Mouse (Mus musculus) gastrocnemius, postnatal 25 days (tissue): ENCODE measurements around the gene Noc2l. TPM values are rescaled to one million over a fixed set of nuclear protein-coding genes. Genes with fewer than 3 reads are reported as not detected.

Experiments used
- DNase-seq: peaks from one replicate; pipeline ENCODE4 v3.0.0; 2022
- total RNA-seq, 2 experiments: library from RNA; stranded (reverse); gene quantifications; 1 replicate in 1 of 2; 2 replicates in 1 of 2; pipeline ENCODE4 v1.2.3; 2021

The Noc2l gene
- total RNA-seq, 2 experiments from 2014 or later: 26.7 to 27.9 TPM

- no peak for DNase-seq
Observed at GRCm38 (mm10) chr4:156216196-156216595, 19.6 kb upstream of the Noc2l start.

GRCm38 (mm10) chr4:156217022-156217669 is 18.7 kb upstream of the Noc2l start:
- DNase-seq: peak; percentile 49

DNA sequence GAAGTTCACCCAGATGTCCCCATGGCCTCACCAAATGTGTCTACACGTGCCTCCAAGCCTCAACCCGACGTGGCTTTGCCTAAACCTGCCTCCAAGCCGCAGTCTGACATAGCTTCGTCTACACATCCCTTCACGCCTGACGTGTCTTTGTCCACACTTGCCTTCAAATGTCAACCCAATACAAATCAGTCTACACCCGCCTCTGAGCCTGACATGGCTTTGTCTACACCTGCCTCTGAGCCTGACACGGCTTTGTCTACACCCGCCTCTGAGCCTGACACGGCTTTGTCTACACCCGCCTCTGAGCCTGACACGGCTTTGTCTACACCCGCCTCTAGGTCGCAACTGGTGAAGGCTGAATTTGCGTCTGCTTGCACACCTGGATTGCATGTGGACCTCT is 18.0 kb upstream of the Noc2l start:
- DNase-seq: no peak

DNA sequence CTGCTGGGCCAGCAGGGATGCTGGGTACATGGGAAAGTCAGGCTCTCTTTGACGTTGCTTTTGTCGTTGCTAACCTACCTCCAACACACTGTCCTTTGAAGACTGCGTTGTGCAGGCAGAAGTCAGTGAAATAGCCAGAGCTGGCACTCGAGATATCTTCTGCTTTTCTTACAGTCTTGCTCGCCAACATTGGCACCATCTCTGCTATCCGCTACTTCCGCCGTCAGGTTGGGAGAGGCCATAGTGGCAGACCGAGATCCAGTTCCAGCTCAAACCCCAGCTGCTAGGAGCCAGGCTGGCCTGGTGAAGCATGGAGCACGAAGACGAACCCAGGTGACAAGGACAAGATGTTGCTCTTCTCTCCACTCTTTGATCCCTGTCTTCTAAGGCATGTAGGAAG is 15.9 kb upstream of the Noc2l start:
- no peak for DNase-seq

- no peak for DNase-seq
Observed at GRCm38 (mm10) chr4:156224276-156224675, 11.5 kb upstream of the Noc2l start.

- DNase-seq: no peak
Observed at GRCm38 (mm10) chr4:156227752-156228392, 7.9 kb upstream of the Noc2l start.

DNA sequence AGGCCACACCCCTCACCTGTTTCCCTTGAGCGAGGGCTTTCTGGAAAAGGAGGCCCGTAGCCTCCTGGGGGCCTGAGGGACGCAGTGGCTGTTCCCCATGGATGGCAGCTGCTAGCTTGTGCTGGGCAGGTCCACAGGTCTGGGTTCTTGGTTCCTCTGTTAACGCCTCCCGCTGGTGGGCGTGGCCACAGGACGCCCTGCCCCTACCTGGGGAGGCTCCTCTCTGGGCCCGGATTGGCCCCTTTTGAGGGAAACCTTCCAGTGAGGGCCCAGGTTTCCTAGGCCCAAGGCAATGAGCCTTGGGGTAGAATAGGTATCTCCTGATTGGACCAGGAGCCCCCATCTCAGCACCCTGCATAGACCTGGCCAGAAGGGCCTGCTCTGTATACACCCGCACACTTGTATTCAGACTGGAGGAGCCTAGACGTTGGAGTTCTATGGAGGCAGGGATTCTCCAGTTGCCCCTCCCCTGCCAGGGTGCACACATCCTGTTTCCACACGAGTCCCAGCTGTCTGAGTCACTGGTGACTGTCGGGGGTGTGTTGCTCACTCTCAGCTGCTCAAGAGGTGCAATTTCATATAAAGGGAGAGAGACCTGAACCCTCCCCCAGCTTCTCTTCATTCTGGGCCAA is 7.3 kb upstream of the Noc2l start:
- DNase-seq: no peak

DNA sequence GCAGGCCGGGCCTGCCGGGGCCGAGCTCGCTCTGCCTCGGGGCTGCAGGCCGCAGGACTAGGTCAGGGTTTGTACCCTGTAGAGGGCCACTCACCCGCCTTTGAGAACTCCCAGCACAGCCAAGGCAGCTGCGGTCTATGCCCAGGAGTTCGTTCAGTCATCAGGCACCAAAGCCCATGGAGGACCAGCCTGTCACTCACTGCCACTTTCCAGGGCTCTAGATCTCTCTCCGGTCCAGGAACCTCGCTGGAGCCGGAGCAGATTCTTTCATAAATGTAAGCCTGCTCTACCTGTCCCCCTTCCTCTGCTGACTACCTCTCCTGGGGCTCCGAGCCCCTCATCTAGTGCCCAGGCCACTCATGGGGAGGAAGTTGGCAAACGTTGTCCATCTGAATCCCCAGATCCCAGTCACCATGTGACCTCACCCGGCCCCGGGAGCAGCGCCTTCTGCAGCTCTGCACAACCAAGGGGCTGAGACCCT is 1.7 kb upstream of the Noc2l start:
- no peak for DNase-seq

DNA sequence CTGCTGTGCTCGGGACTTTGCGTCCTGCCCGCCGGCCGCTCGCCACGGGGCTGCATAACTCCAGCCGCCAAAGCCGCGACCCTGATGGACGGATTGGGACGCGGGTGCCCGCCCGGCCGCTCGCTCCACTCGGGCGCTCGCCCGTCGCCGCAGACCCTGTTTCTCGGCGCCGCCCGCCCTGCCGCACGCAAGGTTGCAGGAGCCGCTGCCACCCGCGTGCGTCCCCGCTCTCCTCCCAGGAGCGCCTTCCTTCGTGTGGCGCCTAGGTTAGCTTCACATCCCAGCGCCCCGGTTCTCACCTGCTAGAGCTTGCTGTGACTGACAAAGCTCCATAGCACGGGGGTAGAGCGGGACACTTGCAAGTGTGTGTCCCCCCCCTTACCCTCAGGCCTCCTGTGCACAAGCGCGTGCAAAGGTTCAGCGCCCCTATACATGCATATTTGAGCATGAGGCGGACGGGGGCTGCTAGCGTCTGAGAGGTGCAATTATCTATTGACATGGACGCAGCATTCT is 1.1 kb upstream of the Noc2l start, which contains the start of gene Plekhn1:
Plekhn1 (minus strand) TSS at position 157 of the 513 bp plus-strand sequence.
- DNase-seq: peak; percentile 75

DNA sequence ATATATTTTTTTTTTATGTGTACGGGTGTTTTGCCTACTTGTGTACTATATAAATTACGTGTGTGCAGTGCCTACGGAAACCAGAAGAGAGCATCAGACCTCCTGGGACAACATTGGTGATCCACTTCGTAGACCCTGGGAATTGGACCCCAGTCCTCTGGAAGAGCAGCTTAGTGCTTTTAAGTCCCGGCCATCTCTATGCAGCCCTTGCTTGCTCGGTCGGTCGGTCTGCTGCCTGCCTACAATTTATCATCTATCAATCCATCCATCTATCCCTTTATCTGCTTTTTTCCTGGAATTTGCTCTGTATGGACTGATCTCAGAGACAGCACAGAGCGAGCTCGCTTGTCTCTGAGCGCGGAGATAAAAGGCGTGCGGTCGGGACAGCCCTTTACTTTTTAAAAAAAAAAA is 445 bp upstream of the Noc2l start:
- no peak for DNase-seq

DNA sequence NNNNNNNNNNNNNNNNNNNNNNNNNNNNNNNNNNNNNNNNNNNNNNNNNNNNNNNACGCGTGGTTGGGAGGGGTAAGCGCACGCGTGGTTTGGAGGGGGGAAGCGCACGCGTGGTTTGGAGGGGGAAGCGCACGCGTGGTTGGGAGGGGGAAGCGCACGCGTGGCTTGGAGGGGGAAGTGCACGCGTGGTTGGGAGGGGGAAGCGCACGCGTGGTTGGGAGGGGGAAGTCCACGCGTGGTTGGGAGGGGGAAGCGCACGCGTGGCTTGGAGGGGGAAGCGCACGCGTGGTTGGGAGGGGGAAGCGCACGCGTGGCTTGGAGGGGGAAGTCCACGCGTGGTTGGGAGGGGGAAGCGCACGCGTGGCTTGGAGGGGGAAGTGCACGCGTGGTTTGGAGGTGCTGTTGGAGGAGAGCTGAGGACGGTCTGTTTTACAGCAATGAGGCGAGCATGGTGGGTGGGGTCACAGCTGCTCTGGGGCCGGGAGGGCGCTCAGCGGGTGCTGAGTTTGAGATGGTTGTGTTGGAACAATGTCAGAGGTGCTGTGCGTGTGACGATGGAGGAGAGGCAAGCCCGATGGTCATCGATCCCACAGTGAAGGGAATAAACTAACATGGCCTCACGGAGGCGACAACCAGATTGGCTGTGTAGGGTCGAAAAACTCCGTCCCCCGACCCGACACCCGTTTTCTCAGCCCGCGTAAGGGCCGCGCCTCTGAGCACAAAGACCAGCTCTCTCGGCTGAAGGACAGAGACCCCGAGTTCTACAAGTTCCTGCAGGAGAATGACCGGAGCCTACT is 1.0 kb downstream of the Noc2l start:
- no peak for DNase-seq

GRCm38 (mm10) chr4:156249567-156249966 is 13.8 kb downstream of the Noc2l start:
- no peak for DNase-seq

- DNase-seq: no peak
Observed at GRCm38 (mm10) chr4:156251081-156251480, 15.3 kb downstream of the Noc2l start.

DNA sequence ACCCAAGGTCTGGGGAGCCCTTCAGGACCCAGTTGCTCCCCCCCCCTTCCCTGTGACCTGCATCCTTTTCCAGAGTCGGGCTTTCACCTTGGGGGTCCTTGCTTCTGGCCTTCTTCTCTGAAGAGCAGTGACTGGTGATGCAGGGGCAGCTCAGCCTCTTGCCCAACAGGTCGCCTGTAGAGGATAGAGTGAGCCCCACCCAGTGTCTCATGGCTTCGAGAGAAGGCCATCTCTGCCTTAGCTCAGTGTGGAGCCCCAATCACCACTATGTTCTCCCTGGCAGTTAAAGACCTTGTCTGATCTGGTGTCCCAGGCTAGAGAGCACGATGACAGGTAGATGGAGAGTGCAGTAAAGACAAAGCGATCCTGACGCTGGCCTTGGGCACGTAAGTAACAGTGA is 16.3 kb downstream of the Noc2l start:
- no peak for DNase-seq

DNA sequence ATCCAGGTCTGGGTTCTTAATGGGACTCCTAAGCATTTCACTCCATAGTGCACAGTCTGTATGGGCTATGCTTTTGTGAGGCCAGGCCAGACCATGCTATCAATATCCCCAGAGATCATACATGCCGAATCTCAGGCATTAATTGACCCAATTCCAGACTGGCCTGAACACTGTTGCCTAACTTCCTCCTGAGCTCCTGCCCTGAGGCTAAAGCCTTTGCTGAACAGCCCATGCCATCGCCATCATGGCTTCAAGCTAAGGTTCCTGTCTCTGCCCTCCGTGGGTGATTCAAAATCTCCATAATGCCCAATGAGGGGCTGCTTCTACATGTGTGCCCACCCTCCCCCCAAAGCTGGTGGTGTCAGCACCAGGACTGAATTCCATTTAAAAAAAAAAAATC is 16.8 kb downstream of the Noc2l start:
- DNase-seq: no peak

DNA sequence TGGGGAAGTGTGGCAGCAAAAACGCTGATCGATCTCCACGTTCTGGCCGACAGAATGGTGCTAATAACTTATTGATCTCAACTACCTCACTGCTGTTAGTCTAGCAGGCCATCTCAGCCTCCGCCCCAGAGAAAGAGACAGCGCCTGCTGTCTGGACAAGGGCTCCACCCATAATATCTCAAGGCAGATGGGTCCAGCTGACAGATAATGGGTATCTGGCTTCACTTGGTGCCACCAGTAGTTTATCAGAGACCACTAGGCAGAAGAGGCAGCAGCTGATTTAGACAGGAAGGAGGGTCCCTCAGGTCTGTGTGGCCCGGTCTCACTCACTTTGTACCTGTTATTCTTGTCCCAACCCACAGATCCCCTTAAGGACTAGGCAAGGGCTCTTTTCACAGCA is 17.2 kb downstream of the Noc2l start:
- no peak for DNase-seq

- no peak for DNase-seq
Observed at GRCm38 (mm10) chr4:156254361-156255077, 18.7 kb downstream of the Noc2l start.

- DNase-seq: no peak
Observed at GRCm38 (mm10) chr4:156255078-156255839, 19.4 kb downstream of the Noc2l start, which contains the start of gene Samd11. Gene Samd11 (minus strand): TSS chr4:156255657.
